Mouse (Mus musculus) CH12.LX (cell line): ENCODE measurements around the gene Chrnb1.

Experiments
- BHLHE40 ChIP-seq: IDR thresholded peaks from 2 replicates; pipeline ENCODE4 v1.6.1; 2011; ENCODE audit warnings: mild to moderate bottlenecking, low read depth, low read length, improper control_type of control experiment
- CHD2 ChIP-seq: IDR thresholded peaks from 2 replicates; pipeline ENCODE4 v1.6.1; 2011; ENCODE audit warnings: low read length, improper control_type of control experiment
- CTCF ChIP-seq, 2 experiments: IDR thresholded peaks in 1 of 2; conservative IDR thresholded peaks in 1 of 2; 2 replicates each; pipeline ENCODE4 v1.5.1; 2011 to 2012; ENCODE audit warnings: low read depth in 2 of 2, low read length in 2 of 2, improper control_type of control experiment in 1 of 2, inconsistent platforms in 1 of 2, mild to moderate bottlenecking in 1 of 2, moderate library complexity in 1 of 2
- MYC ChIP-seq: IDR thresholded peaks from 2 replicates; pipeline ENCODE4 v1.6.1; 2011; ENCODE audit warnings: low read depth, mild to moderate bottlenecking, improper control_type of control experiment, low read length
- POLR2A ChIP-seq: IDR thresholded peaks from 2 replicates; pipeline ENCODE4 v1.6.1; 2011; ENCODE audit warnings: low read depth, mild to moderate bottlenecking, improper control_type of control experiment, low read length
- RCOR1 ChIP-seq: conservative IDR thresholded peaks from 2 replicates; pipeline ENCODE4 v1.6.1; 2012; ENCODE audit warnings: low read depth, mild to moderate bottlenecking, inconsistent platforms, low read length, improper control_type of control experiment
- ZC3H11A ChIP-seq: IDR thresholded peaks from 2 replicates; pipeline ENCODE4 v1.6.1; 2012; ENCODE audit warnings: low read depth, mild to moderate bottlenecking, inconsistent platforms, low read length, improper control_type of control experiment

- TF ChIP-seq RCOR1 (no peak), CHD2 (no peak), CTCF (conservative IDR thresholded peaks at IDR 0.05 in 1 of 2, IDR thresholded peaks at IDR 0.05 in 1 of 2; ENCODE audit: low read depth in 2 of 2, low read length in 2 of 2) (no peak), BHLHE40 (no peak), POLR2A (no peak; the same call in 1 of the 2 replicates), ZC3H11A (no peak), MYC (no peak)
Measured at GRCm38 (mm10) chr11:69800392-69801197, 4.9 kb upstream of the Chrnb1 start.
